Mouse (Mus musculus): ENCODE measurements around the gene Cfap61. TPM values are rescaled to one million over a fixed set of nuclear protein-coding genes. Genes with fewer than 3 reads are reported as not detected.

The Cfap61 gene
- polyA plus RNA-seq, 1 experiment from 2014 or later: 1.6 TPM

- Histone ChIP-seq H3K36me3 (no peaks in the 10 kb centered on the region), H3K4me1 (peaks cover 21% of the 10 kb centered on the region), H3K9me3 (no peaks in the 10 kb centered on the region), H3K4me2 (no peak overlapping the region), H3K27me3 (replicated peaks) (peaks cover 77% of the 10 kb centered on the region), H3K9ac (no peak overlapping the region), H3K27ac (replicated peaks) (no peak overlapping the region), H3K4me3 (no peak overlapping the region)
- ATAC-seq (ENCODE audit: extremely low read depth, insufficient number of reproducible peaks, low FRiP score, low TSS enrichment): no peak
- WGBS: 4% methylated on average over 9 of the region's 9 CpGs
Observed at GRCm38 (mm10) chr2:146226484-146226883, 291.9 kb downstream of the Cfap61 start.

- Histone ChIP-seq H3K9me3 (no peaks in the 10 kb centered on the region), H3K4me3 (no peak overlapping the region), H3K36me3 (no peaks in the 10 kb centered on the region), H3K27ac (replicated peaks) (no peak overlapping the region), H3K9ac (no peak overlapping the region), H3K4me1 (peaks cover 9% of the 10 kb centered on the region), H3K27me3 (replicated peaks) (peaks cover 65% of the 10 kb centered on the region), H3K4me2 (no peak overlapping the region)
- 64% methylated on average over 3 of the region's 3 CpGs for WGBS
- ATAC-seq (ENCODE audit: extremely low read depth, insufficient number of reproducible peaks, low FRiP score, low TSS enrichment): no peak
Observed at GRCm38 (mm10) chr2:146227646-146228045, 293.1 kb downstream of the Cfap61 start.

- Histone ChIP-seq H3K9me3 (no peaks in the 10 kb centered on the region), H3K4me3 (no peak overlapping the region), H3K4me1 (peaks cover 2% of the 10 kb centered on the region), H3K27me3 (replicated peaks) (peaks cover 57% of the 10 kb centered on the region), H3K36me3 (no peaks in the 10 kb centered on the region), H3K9ac (no peak overlapping the region), H3K27ac (replicated peaks) (no peak overlapping the region), H3K4me2 (no peak overlapping the region)
- no peak for ATAC-seq (ENCODE audit: extremely low read depth, insufficient number of reproducible peaks, low FRiP score, low TSS enrichment)
- 70% methylated on average over 2 of the region's 2 CpGs for WGBS
Observed at GRCm38 (mm10) chr2:146228435-146228834, 293.9 kb downstream of the Cfap61 start.

GRCm38 (mm10) chr2:146231485-146231884, 296.9 kb downstream of the Cfap61 start:
- H3K9me3 ChIP-seq: no peaks in the 10 kb centered on the region
- no peaks in the 10 kb centered on the region for H3K4me1 ChIP-seq
- H3K27me3 ChIP-seq (replicated peaks): peaks cover 27% of the 10 kb centered on the region
- no peak overlapping the region for H3K4me3 ChIP-seq
- WGBS: 78% methylated on average over 2 of the region's 2 CpGs
- no peaks in the 10 kb centered on the region for H3K36me3 ChIP-seq
- H3K9ac ChIP-seq: no peak overlapping the region
- no peak overlapping the region for H3K27ac ChIP-seq (replicated peaks)
- ATAC-seq (ENCODE audit: extremely low read depth, insufficient number of reproducible peaks, low FRiP score, low TSS enrichment): no peak
- H3K4me2 ChIP-seq: no peak overlapping the region

- Histone ChIP-seq H3K4me2 (no peak overlapping the region), H3K36me3 (peaks cover 5% of the 10 kb centered on the region; the same call in 1 of the 2 replicates), H3K27me3 (replicated peaks) (no peaks in the 10 kb centered on the region), H3K4me1 (no peaks in the 10 kb centered on the region), H3K4me3 (no peak overlapping the region), H3K9ac (no peak overlapping the region), H3K9me3 (no peaks in the 10 kb centered on the region), H3K27ac (replicated peaks) (no peak overlapping the region)
- WGBS: 82% methylated on average over 4 of the region's 4 CpGs
- ATAC-seq (ENCODE audit: extremely low read depth, insufficient number of reproducible peaks, low FRiP score, low TSS enrichment): no peak
Observed at GRCm38 (mm10) chr2:146239196-146239747, 304.7 kb downstream of the Cfap61 start.

GRCm38 (mm10) chr2:146244049-146244448, 309.5 kb downstream of the Cfap61 start:
- Histone ChIP-seq H3K27me3 (replicated peaks) (no peaks in the 10 kb centered on the region), H3K4me2 (no peak overlapping the region), H3K9me3 (no peaks in the 10 kb centered on the region), H3K36me3 (peaks cover 13% of the 10 kb centered on the region; the same call in 1 of the 2 replicates), H3K9ac (no peak overlapping the region), H3K27ac (replicated peaks) (no peak overlapping the region), H3K4me3 (no peak overlapping the region), H3K4me1 (peaks cover 28% of the 10 kb centered on the region)
- WGBS: 87% methylated on average over 2 of the region's 2 CpGs
- no peak for ATAC-seq (ENCODE audit: extremely low read depth, insufficient number of reproducible peaks, low FRiP score, low TSS enrichment)

GRCm38 (mm10) chr2:146245401-146245800, 310.8 kb downstream of the Cfap61 start:
- H3K9ac ChIP-seq: peak overlapping the region; percentile 19; the same call in 1 of the 2 replicates

GRCm38 (mm10) chr2:146246409-146247075, 312.0 kb downstream of the Cfap61 start:
- Histone ChIP-seq H3K4me1 (peaks cover 28% of the 10 kb centered on the region), H3K27ac (replicated peaks) (no peak overlapping the region), H3K4me2 (no peak overlapping the region), H3K4me3 (no peak overlapping the region), H3K9ac (no peak overlapping the region), H3K9me3 (no peaks in the 10 kb centered on the region), H3K36me3 (peaks cover 15% of the 10 kb centered on the region; the same call in 1 of the 2 replicates), H3K27me3 (replicated peaks) (no peaks in the 10 kb centered on the region)
- ATAC-seq (ENCODE audit: extremely low read depth, insufficient number of reproducible peaks, low FRiP score, low TSS enrichment): no peak
- WGBS: 72% methylated on average over 4 of the region's 4 CpGs

More at GRCm38 (mm10) chr2:146245401-146245800, 310.8 kb downstream of the Cfap61 start:
- Histone ChIP-seq H3K4me2 (no peak overlapping the region), H3K4me3 (no peak overlapping the region), H3K27me3 (replicated peaks) (no peaks in the 10 kb centered on the region), H3K4me1 (peaks cover 28% of the 10 kb centered on the region), H3K36me3 (peaks cover 15% of the 10 kb centered on the region; the same call in 1 of the 2 replicates), H3K27ac (replicated peaks) (no peak overlapping the region), H3K9me3 (no peaks in the 10 kb centered on the region)
- WGBS: 43% methylated on average over 7 of the region's 7 CpGs
- ATAC-seq (ENCODE audit: extremely low read depth, insufficient number of reproducible peaks, low FRiP score, low TSS enrichment): no peak

- WGBS: 31% methylated on average over 6 of the region's 6 CpGs
- no peak for ATAC-seq (ENCODE audit: extremely low read depth, insufficient number of reproducible peaks, low FRiP score, low TSS enrichment)
- Histone ChIP-seq H3K4me1 (peaks cover 28% of the 10 kb centered on the region), H3K9ac (no peak overlapping the region), H3K4me3 (no peak overlapping the region), H3K4me2 (no peak overlapping the region), H3K36me3 (peaks cover 15% of the 10 kb centered on the region; the same call in 1 of the 2 replicates), H3K27me3 (replicated peaks) (no peaks in the 10 kb centered on the region), H3K9me3 (no peaks in the 10 kb centered on the region), H3K27ac (replicated peaks) (no peak overlapping the region)
Observed at GRCm38 (mm10) chr2:146247576-146247975, 313.0 kb downstream of the Cfap61 start.

GRCm38 (mm10) chr2:146249033-146249432, 314.4 kb downstream of the Cfap61 start:
- no peaks in the 10 kb centered on the region for H3K27me3 ChIP-seq (replicated peaks)
- H3K4me3 ChIP-seq: no peak overlapping the region
- H3K27ac ChIP-seq (replicated peaks): no peak overlapping the region
- H3K9me3 ChIP-seq: no peaks in the 10 kb centered on the region
- no peak overlapping the region for H3K4me2 ChIP-seq
- H3K9ac ChIP-seq: no peak overlapping the region
- H3K4me1 ChIP-seq: peaks cover 28% of the 10 kb centered on the region
- H3K36me3 ChIP-seq: peaks cover 13% of the 10 kb centered on the region; the same call in 1 of the 2 replicates
- no peak for ATAC-seq (ENCODE audit: extremely low read depth, insufficient number of reproducible peaks, low FRiP score, low TSS enrichment)
- 76% methylated on average over 7 of the region's 7 CpGs for WGBS

- Histone ChIP-seq H3K4me3 (no peak overlapping the region), H3K27me3 (replicated peaks) (no peaks in the 10 kb centered on the region), H3K27ac (replicated peaks) (no peak overlapping the region), H3K36me3 (0 out of 2 replicates have a peak, but pooled peaks cover 2% of the 10 kb centered on the region), H3K4me2 (no peak overlapping the region), H3K9ac (no peak overlapping the region), H3K9me3 (no peaks in the 10 kb centered on the region), H3K4me1 (peaks cover 22% of the 10 kb centered on the region)
- 79% methylated on average over 6 of the region's 6 CpGs for WGBS
- ATAC-seq (ENCODE audit: extremely low read depth, insufficient number of reproducible peaks, low FRiP score, low TSS enrichment): no peak
Observed at GRCm38 (mm10) chr2:146250236-146250904, 315.8 kb downstream of the Cfap61 start.
